Mouse (Mus musculus) CD4-positive, CD25-positive, alpha-beta regulatory T cell, adult 2 months (primary cell): ENCODE measurements around the gene Ttc25.

Experiments used
- DNase-seq: peaks from one replicate; pipeline ENCODE4 v3.0.0-alpha.2; 2012; ENCODE audit warnings: low read depth, low spot score

The Ttc25 gene

DNA sequence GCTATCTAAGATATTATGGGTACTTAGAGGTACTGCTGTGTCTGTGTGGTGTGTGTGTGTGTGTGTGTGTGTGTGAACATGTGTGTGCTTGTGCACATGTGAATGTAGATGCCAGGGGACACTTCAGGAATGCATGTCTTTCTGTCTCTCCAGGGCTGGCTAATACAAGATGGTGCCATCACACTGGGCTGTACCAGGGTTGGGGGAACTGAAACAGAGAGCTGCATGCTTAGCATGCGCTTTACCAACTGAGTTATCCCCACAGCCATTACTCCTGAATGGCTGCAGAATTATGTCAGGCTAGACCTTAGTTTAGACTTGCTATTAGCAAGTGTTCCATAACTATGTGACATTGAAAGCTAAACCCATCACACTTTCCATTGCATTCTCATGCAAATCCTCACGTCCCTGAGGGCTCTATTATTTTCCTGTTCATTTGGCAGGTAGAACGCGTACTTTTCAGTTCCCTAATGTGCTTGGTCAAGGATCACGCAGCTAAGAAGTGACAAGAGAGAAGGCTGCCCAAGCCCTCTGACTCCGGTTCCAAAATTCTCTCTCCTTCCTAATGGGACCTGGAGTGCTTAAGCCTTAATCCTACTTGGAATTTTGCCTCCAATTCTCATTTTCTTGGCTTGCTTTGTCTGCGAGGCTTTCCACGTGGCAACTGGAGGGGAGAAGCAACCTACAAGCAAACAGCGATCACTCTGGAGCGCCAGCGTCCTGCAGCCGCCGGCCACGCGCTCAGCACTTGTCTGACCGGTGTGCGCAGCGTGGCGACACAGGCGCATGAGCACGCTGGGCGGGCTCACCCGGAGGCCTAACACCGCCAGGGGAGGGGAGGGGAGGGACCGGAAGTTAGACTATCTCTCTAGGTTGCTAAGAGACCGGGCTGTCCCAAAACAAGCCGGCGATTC, at the start of gene Ttc25:
TSS of gene Ttc25 (plus strand) at position 776 of the 914 bp plus-strand sequence.
- DNase-seq = peak; percentile 89

GRCm38 (mm10) chr11:100500241-100500640, 45.2 kb upstream of the Ttc25 start:
- no peak for DNase-seq

GRCm38 (mm10) chr11:100500651-100501050, 44.8 kb upstream of the Ttc25 start:
- DNase-seq = no peak

DNA sequence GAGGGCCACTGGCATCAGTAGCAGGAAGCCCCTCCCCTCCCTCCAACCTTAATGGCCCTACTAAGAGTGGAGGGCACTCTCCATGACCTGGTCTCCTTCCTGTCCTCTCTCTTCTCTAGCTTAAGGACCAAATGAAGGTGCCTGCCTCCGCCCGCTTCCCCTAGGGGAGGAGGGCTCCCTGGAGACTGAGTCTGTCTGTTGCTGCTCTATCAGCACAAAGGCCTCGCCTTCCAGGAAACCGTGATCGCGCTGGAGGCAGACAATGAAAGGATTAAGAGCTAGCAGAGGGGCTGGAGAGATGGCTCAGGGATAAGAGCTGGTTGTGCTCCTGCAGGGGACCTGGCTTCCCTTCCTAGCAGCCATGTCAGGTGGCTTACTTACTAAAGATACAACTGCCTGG, 44.1 kb upstream of the Ttc25 start:
- no peak for DNase-seq

DNA sequence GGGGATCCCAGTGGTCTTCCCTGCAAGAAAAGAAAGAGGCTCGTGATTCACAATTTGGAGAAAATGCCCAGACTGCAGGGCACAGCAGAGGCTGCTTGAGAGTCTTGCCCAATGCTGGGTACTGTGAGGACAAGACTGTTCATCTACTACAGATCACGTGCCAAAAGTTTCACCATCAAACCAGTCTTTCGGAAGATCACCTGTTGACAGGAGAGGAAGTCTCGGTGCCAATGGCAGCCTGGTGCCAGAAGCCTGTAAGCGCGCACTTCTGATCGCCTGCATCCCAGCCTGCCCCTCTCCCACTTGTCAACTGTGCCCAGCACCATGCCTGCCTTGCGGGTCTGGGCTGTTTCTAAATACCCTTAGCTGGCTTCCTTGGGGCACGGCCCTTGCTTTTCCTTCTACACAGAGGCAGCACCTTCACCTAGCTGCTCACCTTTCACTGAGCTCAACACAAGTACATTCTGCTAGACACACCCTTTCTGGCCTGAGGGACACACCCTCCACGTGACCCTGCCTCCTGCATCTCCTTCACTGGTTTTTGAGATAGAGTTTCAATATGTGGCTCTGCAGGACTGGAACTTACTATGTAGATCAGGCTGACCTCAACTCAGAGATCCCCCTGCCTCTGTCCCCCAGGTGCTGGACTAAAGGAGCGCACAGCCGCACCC, 40.3 kb upstream of the Ttc25 start:
- no peak for DNase-seq

GRCm38 (mm10) chr11:100505997-100506396, 39.4 kb upstream of the Ttc25 start:
- DNase-seq = no peak

- no peak for DNase-seq
These were observed 34.9 kb upstream of the Ttc25 start for GRCm38 (mm10) chr11:100510556-100510955.

- peak; percentile 15 for DNase-seq
These were observed 33.0 kb upstream of the Ttc25 start for GRCm38 (mm10) chr11:100512384-100512783.

GRCm38 (mm10) chr11:100513716-100514115, 31.7 kb upstream of the Ttc25 start:
- no peak for DNase-seq

GRCm38 (mm10) chr11:100515061-100515460, 30.3 kb upstream of the Ttc25 start:
- DNase-seq = no peak

- no peak for DNase-seq
These were observed 29.6 kb upstream of the Ttc25 start for GRCm38 (mm10) chr11:100515789-100516188.

DNA sequence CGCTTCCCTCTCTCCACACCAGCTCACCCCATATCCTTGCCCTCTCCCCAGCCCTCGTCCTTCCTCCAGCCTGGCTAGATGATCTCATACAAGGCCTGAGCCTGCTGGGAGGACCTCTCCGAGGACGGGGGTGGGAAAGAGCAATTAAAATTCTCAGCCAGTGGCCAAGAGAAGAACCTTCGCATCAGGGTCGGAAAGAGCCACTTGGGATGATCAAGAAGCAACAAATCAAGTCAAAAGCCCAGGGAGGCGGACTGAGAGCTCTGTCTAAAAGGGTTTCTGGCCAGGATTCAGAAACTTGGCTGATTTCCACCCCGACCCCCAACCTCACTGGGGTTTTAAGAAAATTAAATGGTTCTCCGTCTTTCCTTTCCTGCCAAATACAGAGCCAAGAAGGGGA, 29.1 kb upstream of the Ttc25 start:
- no peak for DNase-seq

DNA sequence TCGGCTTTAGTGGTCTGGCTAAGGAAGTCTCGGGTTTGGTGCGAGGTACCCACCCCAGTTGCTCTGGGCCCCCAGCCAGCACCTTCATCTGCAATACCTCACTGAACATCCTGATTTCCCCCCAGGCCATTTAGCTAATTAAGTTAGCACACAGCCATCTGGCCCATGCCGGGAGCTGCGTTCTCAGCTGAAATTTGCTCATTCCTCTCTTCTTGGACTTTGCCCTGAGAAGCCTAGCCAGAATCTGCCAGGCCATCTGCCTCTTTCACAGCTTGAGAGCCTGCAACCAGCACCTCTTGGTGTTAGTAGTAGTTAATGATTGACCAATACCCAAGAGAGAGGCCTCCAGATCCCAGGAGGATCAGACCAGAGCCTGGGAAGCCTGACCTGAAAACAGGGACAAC, 27.2 kb upstream of the Ttc25 start:
- DNase-seq = no peak

DNA sequence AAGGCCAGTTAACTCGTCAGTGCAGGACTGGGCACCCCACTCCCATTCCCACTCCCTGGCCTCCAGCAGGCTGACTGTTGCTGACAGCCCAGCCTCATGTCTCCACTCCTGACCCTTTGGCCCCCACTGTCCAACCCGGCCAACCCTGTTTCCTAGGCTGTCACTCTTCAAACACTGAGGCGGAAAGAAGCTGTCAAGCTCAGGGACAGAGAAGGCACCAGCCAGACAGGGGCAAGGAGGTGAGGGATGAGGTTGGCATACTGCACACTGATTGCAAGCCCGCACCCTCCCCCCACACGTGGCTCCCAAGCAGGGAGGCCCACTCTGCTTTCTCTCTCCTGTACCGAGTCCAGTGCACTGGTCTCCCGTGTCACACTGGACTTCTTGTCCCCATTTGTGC, 26.2 kb upstream of the Ttc25 start:
- no peak for DNase-seq

- DNase-seq = no peak
These were observed 24.6 kb upstream of the Ttc25 start for GRCm38 (mm10) chr11:100520838-100521237.

- no peak for DNase-seq
These were observed 21.0 kb upstream of the Ttc25 start for GRCm38 (mm10) chr11:100524358-100524757.

- DNase-seq = no peak
These were observed 20.3 kb upstream of the Ttc25 start for GRCm38 (mm10) chr11:100524987-100525630.

GRCm38 (mm10) chr11:100526052-100526816, 19.2 kb upstream of the Ttc25 start:
- DNase-seq = no peak

- peak; percentile 61 for DNase-seq
These were observed 18.3 kb upstream of the Ttc25 start for GRCm38 (mm10) chr11:100527066-100527457.

GRCm38 (mm10) chr11:100527458-100528374, 17.7 kb upstream of the Ttc25 start, which contains the start of gene Acly:
Acly (minus strand) TSS chr11:100528000.
- DNase-seq = peak; percentile 100
